Mouse (Mus musculus) brain, embryonic 18.5 days (tissue): ENCODE results near the gene Pcca.

ENCODE experiments used
- DNase-seq: peaks from one replicate; pipeline ENCODE4 v3.0.0-alpha.2; 2012; ENCODE audit warnings: low read depth, low spot score

Gene Pcca

DNA sequence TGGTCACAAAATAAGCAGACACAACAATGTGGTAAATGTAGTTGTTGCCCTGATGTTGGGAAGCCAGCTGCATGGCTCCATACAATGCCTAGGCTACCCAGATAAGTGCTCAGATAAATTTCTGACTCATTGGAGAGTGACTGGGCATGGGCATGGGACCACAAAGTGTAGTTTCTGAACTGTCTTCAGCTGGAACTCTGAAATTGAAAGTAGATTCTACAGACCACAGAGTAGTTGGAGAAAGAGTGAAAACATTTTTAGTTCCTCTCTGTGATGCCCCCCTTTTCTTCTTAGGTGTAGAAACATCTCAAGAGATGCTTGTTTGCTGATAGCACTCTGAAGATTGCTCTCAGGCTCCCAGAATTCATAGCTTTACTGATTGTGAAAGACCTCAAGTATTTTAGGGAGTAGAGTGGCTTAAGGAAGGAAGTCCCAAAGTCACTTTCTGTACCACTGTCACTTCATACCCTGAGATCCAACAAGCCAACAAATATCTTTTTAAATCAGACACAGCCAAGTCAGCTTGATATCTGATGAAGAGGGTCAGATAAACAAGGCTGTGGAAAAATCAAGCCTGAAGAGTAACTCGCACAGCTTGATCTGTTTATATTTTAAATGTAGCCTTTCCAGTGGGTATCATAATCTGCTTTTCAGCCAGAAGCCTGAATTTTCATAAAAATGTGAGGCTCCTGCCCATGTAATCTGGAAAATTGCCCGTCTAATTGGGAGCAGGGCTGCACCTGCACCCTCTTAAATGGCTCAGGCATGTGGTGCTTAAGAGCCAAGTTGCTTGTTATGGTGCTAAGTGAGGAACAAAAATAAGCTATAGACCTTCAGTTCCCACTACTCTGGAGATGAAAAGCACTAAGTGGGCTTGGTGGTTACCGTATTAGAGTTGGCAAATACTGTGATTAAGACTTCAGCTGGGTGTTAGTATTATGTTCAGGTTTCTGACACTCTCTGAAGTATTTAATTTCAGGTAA lies 214.0 kb downstream of the Pcca start:
- DNase-seq = no peak

GRCm38 (mm10) chr14:122751552-122751951 lies 217.4 kb downstream of the Pcca start:
- no peak for DNase-seq

DNA sequence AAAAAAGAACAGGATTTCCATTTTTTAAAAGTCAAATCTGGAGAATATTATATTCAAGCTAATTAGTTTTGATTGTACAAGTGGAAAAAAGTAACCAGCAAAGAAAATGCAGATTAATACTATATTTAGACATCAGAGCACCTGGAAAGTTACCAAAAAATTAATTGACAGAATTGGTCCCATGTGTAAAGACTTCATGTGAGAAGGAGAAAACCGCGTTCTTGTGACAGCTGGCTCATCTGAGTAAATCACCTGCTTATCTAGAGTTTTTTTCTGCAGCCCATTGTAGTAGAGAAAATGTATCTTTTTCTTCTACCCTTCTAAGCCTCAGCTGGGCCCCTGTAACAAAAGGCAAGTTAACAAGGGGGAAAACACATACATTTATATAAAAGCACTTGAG lies 219.2 kb downstream of the Pcca start:
- no peak for DNase-seq

GRCm38 (mm10) chr14:122754311-122754710 lies 220.2 kb downstream of the Pcca start:
- no peak for DNase-seq

GRCm38 (mm10) chr14:122755559-122755958 lies 221.4 kb downstream of the Pcca start:
- DNase-seq = no peak

- no peak for DNase-seq
Measured at GRCm38 (mm10) chr14:122756671-122757070, 222.5 kb downstream of the Pcca start.

DNA sequence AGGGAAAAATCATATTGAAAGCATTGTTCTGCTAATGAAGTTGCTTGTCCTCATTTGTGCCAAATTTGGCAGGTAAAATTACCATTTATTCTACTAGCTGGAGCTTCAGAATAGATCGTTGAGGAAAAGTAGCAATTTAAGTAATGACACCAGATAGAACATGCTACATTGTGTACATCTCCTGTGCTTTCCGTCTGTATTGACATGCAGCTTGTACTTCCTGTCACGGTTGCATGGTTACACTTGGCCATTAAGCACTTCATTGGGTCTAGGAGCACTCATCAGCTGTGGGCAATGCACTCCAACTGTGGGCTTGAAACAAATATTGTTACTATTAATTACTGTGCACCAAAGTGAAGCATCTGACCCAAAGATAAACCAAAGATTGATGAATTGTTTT lies 225.8 kb downstream of the Pcca start:
- DNase-seq = no peak

- DNase-seq = no peak
Measured at GRCm38 (mm10) chr14:122760803-122761202, 226.7 kb downstream of the Pcca start.

- no peak for DNase-seq
Measured at GRCm38 (mm10) chr14:122762603-122763002, 228.5 kb downstream of the Pcca start.

DNA sequence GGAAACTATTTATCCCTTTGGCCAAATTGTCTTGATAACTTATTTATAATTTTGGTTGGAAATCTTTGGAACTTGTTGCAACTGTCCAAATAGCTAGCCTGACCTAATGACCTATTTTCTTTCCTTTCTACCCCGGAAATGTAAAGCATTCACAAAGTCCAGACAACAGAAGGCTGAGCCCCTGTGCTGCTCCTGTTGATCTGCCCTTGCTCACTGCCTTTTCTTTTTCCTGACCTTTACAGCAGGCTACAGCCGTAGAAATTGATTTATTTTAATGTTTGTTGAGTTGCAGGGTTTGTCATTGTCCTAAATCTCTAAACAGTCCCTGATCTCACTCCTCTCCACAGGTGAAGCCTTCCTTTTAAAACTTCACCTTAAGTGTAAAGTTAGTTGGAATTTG lies 231.8 kb downstream of the Pcca start:
- no peak for DNase-seq

GRCm38 (mm10) chr14:122766448-122766847 lies 232.3 kb downstream of the Pcca start:
- DNase-seq = no peak

- DNase-seq = no peak
Measured at GRCm38 (mm10) chr14:122784701-122785100, 250.6 kb downstream of the Pcca start.

DNA sequence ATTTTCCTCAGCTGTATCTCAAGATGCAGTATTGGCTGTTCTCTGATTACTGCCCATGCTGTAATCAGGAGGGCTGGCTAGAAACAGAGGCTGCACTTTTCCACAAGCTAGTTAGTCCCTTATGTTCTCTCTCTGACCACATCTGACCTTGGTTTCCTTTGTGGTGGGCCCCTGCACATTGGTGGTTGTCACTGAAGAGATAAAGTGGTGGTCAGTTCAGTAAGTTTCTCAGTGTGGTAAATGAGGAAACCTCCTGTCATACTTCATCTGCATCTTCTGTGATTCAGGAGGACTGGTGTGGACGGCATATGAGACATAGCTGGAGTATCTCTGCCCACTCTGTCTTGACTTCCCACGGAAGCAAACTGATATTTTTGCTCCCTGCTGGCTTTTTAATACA lies 254.1 kb downstream of the Pcca start:
- DNase-seq = no peak

- no peak for DNase-seq
Measured at GRCm38 (mm10) chr14:122790111-122790510, 256.0 kb downstream of the Pcca start.

GRCm38 (mm10) chr14:122793368-122793767 lies 259.2 kb downstream of the Pcca start:
- no peak for DNase-seq

GRCm38 (mm10) chr14:122800296-122800695 lies 266.2 kb downstream of the Pcca start:
- DNase-seq = no peak

DNA sequence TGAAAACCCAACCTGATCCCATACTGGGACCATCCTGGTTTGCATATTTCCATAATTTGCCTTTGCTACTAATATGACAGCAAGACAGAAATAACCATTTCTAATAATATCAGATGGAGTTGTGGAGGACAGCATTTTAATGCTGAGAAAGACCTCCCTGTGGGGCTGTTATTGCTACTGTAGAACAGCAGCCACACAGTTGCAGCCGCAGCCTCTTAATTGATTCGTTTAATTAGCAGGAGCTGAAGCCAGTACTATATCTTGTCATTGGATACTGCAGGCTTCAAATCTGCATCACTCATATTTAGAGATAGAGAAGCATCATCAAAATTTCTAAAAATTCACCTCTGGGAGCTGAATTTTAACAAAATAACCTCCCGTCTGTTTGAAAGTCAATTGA lies 286.9 kb downstream of the Pcca start:
- no peak for DNase-seq

DNA sequence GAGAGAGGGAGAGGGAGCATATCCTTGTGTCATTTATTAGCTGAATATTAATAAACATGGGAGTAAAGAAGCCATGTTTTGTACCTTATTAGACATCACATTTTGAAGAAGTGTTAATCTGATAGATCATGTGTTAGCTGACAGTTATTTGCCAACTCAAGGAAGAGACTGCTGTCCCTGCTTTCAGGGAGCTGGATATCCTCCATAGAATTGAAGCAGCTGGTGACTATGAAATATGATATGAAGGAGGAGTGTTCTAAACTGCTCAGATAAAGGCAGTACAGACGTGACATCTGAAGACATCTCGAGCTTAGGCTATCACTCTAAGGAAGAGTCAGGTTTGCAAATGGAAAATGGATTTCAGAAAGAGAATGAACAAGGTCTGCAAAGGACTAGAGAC lies 289.7 kb downstream of the Pcca start:
- no peak for DNase-seq

GRCm38 (mm10) chr14:122825464-122825863 lies 291.3 kb downstream of the Pcca start:
- DNase-seq = no peak

DNA sequence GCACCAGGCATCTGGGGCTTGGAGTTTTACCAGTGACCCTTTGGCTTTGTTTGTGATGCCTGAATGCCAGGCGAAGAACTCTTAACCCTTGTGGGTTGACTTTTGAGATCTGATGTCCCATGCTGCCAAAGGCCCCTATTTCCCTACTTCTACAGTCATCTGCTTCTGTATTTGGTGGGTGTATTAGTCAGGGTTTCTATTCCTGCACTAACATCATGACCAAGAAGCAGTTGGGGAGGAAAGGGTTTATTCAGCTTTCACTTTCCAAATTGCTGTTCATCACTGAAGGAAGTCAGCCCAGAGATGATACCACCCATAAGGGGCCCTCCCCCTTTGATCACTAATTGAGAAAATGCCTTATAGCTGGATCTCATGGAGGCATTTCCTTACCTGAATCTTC lies 296.3 kb downstream of the Pcca start:
- no peak for DNase-seq

DNA sequence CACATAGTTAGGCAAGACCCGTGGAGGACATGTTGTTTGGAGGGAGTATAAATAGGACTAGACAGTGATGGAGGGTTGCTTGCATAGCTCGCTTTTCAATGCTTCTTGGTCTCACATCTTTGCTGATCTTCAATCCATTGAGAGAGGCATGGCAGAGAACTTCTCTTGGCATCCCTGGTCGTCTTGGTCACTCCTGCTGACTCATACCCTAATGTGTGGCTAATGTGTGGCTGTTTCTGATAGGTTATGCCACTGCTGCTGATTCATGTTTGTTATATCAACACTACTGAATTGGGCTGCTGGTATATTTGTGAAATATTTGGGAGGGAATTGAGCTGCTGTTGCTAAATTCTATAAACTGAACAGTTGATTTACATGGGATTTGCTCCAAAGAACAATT lies 299.5 kb downstream of the Pcca start:
- no peak for DNase-seq

DNA sequence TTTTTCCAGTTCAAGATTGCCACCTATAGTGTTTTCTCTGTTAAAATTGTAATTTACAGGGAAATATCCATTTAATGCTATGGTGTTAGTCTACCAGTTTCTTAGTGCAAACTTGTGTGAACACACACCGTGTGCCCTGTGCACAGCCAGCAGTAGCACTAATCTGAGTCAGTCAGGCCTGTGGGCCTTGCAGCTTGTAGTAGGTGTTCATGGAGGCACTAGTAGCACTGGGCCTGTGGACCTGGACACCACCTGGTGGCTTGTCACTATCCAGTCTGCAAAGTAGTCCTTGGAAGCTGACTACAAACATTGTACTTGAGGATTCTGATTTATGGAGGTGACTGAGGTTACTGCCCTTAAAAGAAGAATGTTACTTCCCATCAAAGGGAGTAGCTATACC lies 300.6 kb downstream of the Pcca start:
- DNase-seq = no peak

GRCm38 (mm10) chr14:122835487-122836190 lies 301.5 kb downstream of the Pcca start:
- DNase-seq = no peak
